Mouse (Mus musculus) ES-E14 (cell line): ENCODE measurements at regions not wholly inside any gene's neighbourhood (a gene's known extent, or its start where the extent isn't known, plus 50 kb on each side); places are given as distances from the start of the nearest gene placed in this dataset.

ENCODE experiments used
- HCFC1 ChIP-seq: IDR thresholded peaks from 2 replicates; pipeline ENCODE4 v1.6.1; 2012; ENCODE audit warnings: low read length, inconsistent platforms, borderline replicate concordance; ENCODE audit not compliant: insufficient read depth
- ZC3H11A ChIP-seq: IDR thresholded peaks from 2 replicates; pipeline ENCODE4 v1.6.1; 2012; ENCODE audit warnings: low read depth, mild to moderate bottlenecking, inconsistent platforms, low read length, borderline replicate concordance
- ZNF384 ChIP-seq: IDR thresholded peaks from 2 replicates; pipeline ENCODE4 v1.6.1; 2012; ENCODE audit warnings: low read depth, low read length, inconsistent platforms

GRCm38 (mm10) chr8:31373140-31373787 lies 2055.2 kb upstream of the 5930422O12Rik start:
- TF ChIP-seq HCFC1, result no peak
- TF ChIP-seq ZC3H11A, result no peak
- no peak for TF ChIP-seq ZNF384
